Mouse (Mus musculus) midbrain, embryonic 11.5 days (tissue): ENCODE measurements at regions not wholly inside any gene's neighbourhood (a gene's known extent, or its start where the extent isn't known, plus 50 kb on each side); places are given as distances from the start of the nearest gene placed in this dataset.

Experiments used
- ATAC-seq: fragments of 200-750 bp; cut with Nextera tagmentation; 2 replicates; pipeline ENCODE4 v1.8.0; 2017; ENCODE audit warnings: moderate TSS enrichment, moderate library complexity; ENCODE audit not compliant: low FRiP score
- DNase-seq: peaks from one replicate; pipeline ENCODE4 v3.0.0; 2015; ENCODE audit warnings: low spot score; ENCODE audit errors: missing footprints
- H3K27ac ChIP-seq: fragments of 300-500 bp; sonication (generic); 2 replicates; pipeline ENCODE4 v1.5.1; 2014; ENCODE audit warnings: low read depth, low read length
- H3K27me3 ChIP-seq: fragments of 300-500 bp; sonication (generic); 2 replicates; pipeline ENCODE4 v1.6.1; 2014; ENCODE audit warnings: mild to moderate bottlenecking, low read length, moderate library complexity, mixed read lengths; ENCODE audit not compliant: control insufficient read depth, insufficient read depth
- H3K36me3 ChIP-seq: fragments of 300-500 bp; sonication (generic); 2 replicates; pipeline ENCODE4 v1.6.1; 2014; ENCODE audit warnings: mild to moderate bottlenecking, low read length, moderate library complexity, mixed read lengths; ENCODE audit not compliant: control insufficient read depth, insufficient read depth
- H3K4me1 ChIP-seq: fragments of 300-500 bp; sonication (generic); 2 replicates; pipeline ENCODE4 v1.6.1; 2014; ENCODE audit warnings: low read length; ENCODE audit not compliant: control insufficient read depth, insufficient read depth
- H3K4me2 ChIP-seq: fragments of 300-500 bp; sonication (generic); 2 replicates; pipeline ENCODE4 v1.6.1; 2014; ENCODE audit warnings: mild to moderate bottlenecking, moderate library complexity
- H3K4me3 ChIP-seq: fragments of 300-500 bp; sonication (generic); 2 replicates; pipeline ENCODE4 v1.5.1; 2014; ENCODE audit warnings: low read depth, low read length
- H3K9ac ChIP-seq: fragments of 300-500 bp; sonication (generic); 2 replicates; pipeline ENCODE4 v1.6.1; 2014; ENCODE audit warnings: low read length
- H3K9me3 ChIP-seq: fragments of 300-500 bp; sonication (generic); 2 replicates; pipeline ENCODE4 v1.6.1; 2016; ENCODE audit warnings: low read length; ENCODE audit not compliant: control insufficient read depth
- WGBS: fragments of 180-500 bp; shearing (Covaris S2); extraction: QIAGEN DNeasy Blood & Tissue Kit; methylation state at CpG from one replicate; pipeline ENCODE4 v1.1.7; 2014; 5-methylcytosine and 5-hydroxymethylcytosine counted together

- H3K4me2 ChIP-seq: no peak overlapping the region
- H3K9ac ChIP-seq: no peak overlapping the region
- DNase-seq (no peak), ATAC-seq (no peak)
- no peaks in the 10 kb centered on the region for H3K36me3 ChIP-seq
- H3K4me3 ChIP-seq: no peak overlapping the region
- 84% methylated on average over 6 of the region's 6 CpGs for WGBS
- H3K27me3 ChIP-seq: no peaks in the 10 kb centered on the region
- H3K9me3 ChIP-seq: no peaks in the 10 kb centered on the region
- H3K27ac ChIP-seq: no peak overlapping the region
- no peaks in the 10 kb centered on the region for H3K4me1 ChIP-seq
Measured at GRCm38 (mm10) chr16:13204948-13205470, 51.3 kb upstream of the Mrtfb start.

GRCm38 (mm10) chr16:13205855-13206254, 50.4 kb upstream of the Mrtfb start:
- H3K36me3 ChIP-seq: no peaks in the 10 kb centered on the region
- no peak overlapping the region for H3K9ac ChIP-seq
- 47% methylated on average over 5 of the region's 5 CpGs for WGBS
- H3K4me2 ChIP-seq: no peak overlapping the region
- peak; percentile 64; the same call in 1 of the 2 replicates for ATAC-seq
- no peak overlapping the region for H3K27ac ChIP-seq
- no peaks in the 10 kb centered on the region for H3K9me3 ChIP-seq
- no peaks in the 10 kb centered on the region for H3K4me1 ChIP-seq
- DNase-seq: peak; percentile 85
- H3K4me3 ChIP-seq: no peak overlapping the region
- H3K27me3 ChIP-seq: no peaks in the 10 kb centered on the region
